Comparison of ENCODE assay signal across 19 mouse cellular contexts in genomic region chr13:91779892-91780291, GRCm38 (mm10). TPM values are rescaled to one million over a fixed set of nuclear protein-coding genes. Genes with fewer than 3 reads are reported as not detected.
DNase-seq lines count a peak whose midpoint lies in the region; TF ChIP-seq lines count a peak whose summit lies in the region.
"Had no signal": no experiment of that assay in that cellular context is flagged by ENCODE, and none has a peak within 500 bp of the region (broad histone marks: within the 10 kb centered on the region; RNA-seq: fewer than 3 reads in every experiment).

No protein-coding gene starts in this region.

- H3K4me1 ChIP-seq in MEL (ENCODE audit: control insufficient read depth in 1 of 2, insufficient read depth in 2 of 2, low read length in 2 of 2), result no peaks in the 10 kb centered on the region; a peak in 1 of 4 replicates
- H3K4me1 ChIP-seq: heart, embryonic 13.5 days; limb, embryonic 15.5 days; midbrain, embryonic 13.5 days had no signal

- DNase-seq in lung, postnatal 10 days, result peak; percentile 22
- DNase-seq in lung, postnatal 14 days, result no peak
- DNase-seq in MEL (ENCODE audit: low read depth, low spot score), result peak; percentile 51
- peak; percentile 44 for DNase-seq in fibroblast of lung, adult 2 months (ENCODE audit: low read depth)
- DNase-seq in layer of hippocampus, adult 9-10 months (ENCODE audit: low spot score), result no peak
- DNase-seq in embryo, embryonic 11 days, result no peak
- no peak for DNase-seq in thymus, postnatal 10 days (ENCODE audit: low spot score in 2 of 2)
- DNase-seq: cerebellum, postnatal 14 days; gastrocnemius, postnatal 36 days; heart, postnatal 36 days; kidney, adult 2 months; kidney, postnatal 36 days; liver, postnatal 0 days; thymus, adult 2 months had no signal

- no peak overlapping the region for H3K27ac ChIP-seq in MEL (ENCODE audit: control insufficient read depth, low read depth, low read length)
- H3K27ac ChIP-seq: heart, embryonic 13.5 days; limb, embryonic 15.5 days; macrophage; midbrain, embryonic 13.5 days had no signal

- no peak overlapping the region for H3K9ac ChIP-seq in MEL (ENCODE audit: control insufficient read depth, low read depth, low read length, poor library complexity, severe bottlenecking)
- H3K9ac ChIP-seq: heart, embryonic 13.5 days; limb, embryonic 15.5 days; liver, postnatal 0 days; midbrain, embryonic 13.5 days had no signal

- H3K9me3 ChIP-seq in MEL (replicated peaks; ENCODE audit: insufficient read depth, low read length), result no peaks in the 10 kb centered on the region
- H3K9me3 ChIP-seq: heart, embryonic 13.5 days; limb, embryonic 15.5 days; midbrain, embryonic 13.5 days had no signal

- no peak overlapping the region for H3K4me3 ChIP-seq in MEL (ENCODE audit: control insufficient read depth in 1 of 2, insufficient read depth in 1 of 2, low read depth in 2 of 2, low read length in 2 of 2)
- H3K4me3 ChIP-seq: erythroblast, embryonic 14.5 days; heart, embryonic 13.5 days; limb, embryonic 15.5 days; midbrain, embryonic 13.5 days had no signal

- TF ChIP-seq POLR2A in MEL (IDR thresholded peaks at IDR 0.05; ENCODE audit: control insufficient read depth in 1 of 2, insufficient read depth in 1 of 2, low read depth in 1 of 2, low read length in 2 of 2, poor library complexity in 1 of 2), result no peak

- TF ChIP-seq RAD21 in MEL (IDR thresholded peaks at IDR 0.05; ENCODE audit: low read depth, low read length), result no peak

- TF ChIP-seq CTCF in MEL (IDR thresholded peaks at IDR 0.05 in 2 of 3, conservative IDR thresholded peaks at IDR 0.05 in 1 of 3; ENCODE audit: control insufficient read depth in 1 of 3, insufficient read depth in 1 of 3, low read depth in 2 of 3, low read length in 3 of 3, poor library complexity in 1 of 3, severe bottlenecking in 1 of 3), result no peak

- H3K36me3 ChIP-seq in MEL (ENCODE audit: control insufficient read depth in 1 of 2, insufficient read depth in 2 of 2, low read length in 2 of 2), result no peaks in the 10 kb centered on the region
- H3K36me3 ChIP-seq: heart, embryonic 13.5 days; limb, embryonic 15.5 days; midbrain, embryonic 13.5 days had no signal

- no peaks in the 10 kb centered on the region for H3K27me3 ChIP-seq in MEL (ENCODE audit: control insufficient read depth in 1 of 2, insufficient read depth in 2 of 2, low read length in 2 of 2)
- H3K27me3 ChIP-seq: heart, embryonic 13.5 days; limb, embryonic 15.5 days; midbrain, embryonic 13.5 days had no signal

- no peaks in the 10 kb centered on the region for H3K79me2 ChIP-seq in MEL (ENCODE audit: control insufficient read depth, insufficient read depth, low read length, poor library complexity)

- no peak for TF ChIP-seq EP300 in MEL (IDR thresholded peaks at IDR 0.05; ENCODE audit: low read depth in 1 of 2, low read length in 2 of 2)

TF ChIP-seq in MEL, 35 proteins besides CTCF, POLR2A, EP300 and RAD21:
- TF ChIP-seq MYB (IDR thresholded peaks at IDR 0.05; ENCODE audit: low read depth, low read length), result no peak
- TF ChIP-seq JUND (IDR thresholded peaks at IDR 0.05; ENCODE audit: low read depth, low read length), result no peak
- TF ChIP-seq MAZ (IDR thresholded peaks at IDR 0.05; ENCODE audit: low read depth, low read length), result no peak

RNA-seq across cellular contexts. Expression of gene Zcchc9, which starts 27.6 kb away (rescaled TPM):
- 24.7 and 27.5 TPM in 2 replicates for total RNA-seq in MEL (2012; rRNA removed)
- 100 to 1,000 TPM in 1 of 2 experiments, 10 to 100 TPM in 1; 37.3 to 191 TPM for polyA plus RNA-seq in MEL (2012; ENCODE audit: insufficient read depth in 1 of 2, insufficient read length in 2 of 2, low read depth in 1 of 2, low replicate concordance in 2 of 2, missing spikeins in 1 of 2)

RNA-seq across cellular contexts. Expression of gene Acot12, which starts 38.6 kb away (rescaled TPM):
- not detected in 2 replicates for total RNA-seq in MEL (2012; rRNA removed)
- under 1 TPM in 1 of 2 experiments, not detected in 1; 0.06 TPM for polyA plus RNA-seq in MEL (2012; ENCODE audit: insufficient read depth in 1 of 2, insufficient read length in 2 of 2, low read depth in 1 of 2, low replicate concordance in 2 of 2, missing spikeins in 1 of 2)
- total RNA-seq: gastrocnemius, postnatal 36 days; heart, postnatal 36 days had no signal
- polyA plus RNA-seq: erythroblast, embryonic 14.5 days; heart, embryonic 13.5 days; limb, embryonic 15.5 days; macrophage; midbrain, embryonic 13.5 days had no signal

Comparison
In these comparisons a context has a peak if more than half of its experiments do, and no peak if none do; other contexts are left out.
1. DNase-seq: peak in lung, postnatal 10 days (single experiment), MEL (single experiment) and fibroblast of lung, adult 2 months (single experiment); none in lung, postnatal 14 days (single experiment), layer of hippocampus, adult 9-10 months (single experiment), embryo, embryonic 11 days (single experiment) and thymus, postnatal 10 days (0 of 2).